Mouse (Mus musculus) embryo, embryonic 11 days (tissue): ENCODE data around the gene Upp2.

Experiments
- DNase-seq: peaks from one replicate; pipeline ENCODE4 v3.0.0-alpha.2; 2015

Gene Upp2

GRCm38 (mm10) chr2:58778986-58779495 is 211.9 kb downstream of the Upp2 start:
- DNase-seq = no peak

- no peak for DNase-seq
Measured at GRCm38 (mm10) chr2:58783526-58783925, 216.4 kb downstream of the Upp2 start.

- DNase-seq = no peak
Measured at GRCm38 (mm10) chr2:58786177-58786576, 219.1 kb downstream of the Upp2 start.

GRCm38 (mm10) chr2:58786681-58787080 is 219.6 kb downstream of the Upp2 start:
- no peak for DNase-seq

GRCm38 (mm10) chr2:58787360-58787759 is 220.3 kb downstream of the Upp2 start:
- DNase-seq = no peak

- DNase-seq = no peak
Measured at GRCm38 (mm10) chr2:58789934-58790333, 222.8 kb downstream of the Upp2 start.

GRCm38 (mm10) chr2:58790361-58790760 is 223.3 kb downstream of the Upp2 start:
- no peak for DNase-seq

GRCm38 (mm10) chr2:58794489-58794888 is 227.4 kb downstream of the Upp2 start:
- no peak for DNase-seq

GRCm38 (mm10) chr2:58795432-58795831 is 228.3 kb downstream of the Upp2 start:
- no peak for DNase-seq

GRCm38 (mm10) chr2:58797506-58797905 is 230.4 kb downstream of the Upp2 start:
- DNase-seq = no peak

- no peak for DNase-seq
Measured at GRCm38 (mm10) chr2:58799126-58799525, 232.0 kb downstream of the Upp2 start.

- no peak for DNase-seq
Measured at GRCm38 (mm10) chr2:58799623-58800022, 232.5 kb downstream of the Upp2 start.

- DNase-seq = no peak
Measured at GRCm38 (mm10) chr2:58812941-58813340, 245.8 kb downstream of the Upp2 start.

- DNase-seq = no peak
Measured at GRCm38 (mm10) chr2:58828910-58829600, 262.0 kb downstream of the Upp2 start.

- no peak for DNase-seq
Measured at GRCm38 (mm10) chr2:58829981-58830742, 263.1 kb downstream of the Upp2 start.

GRCm38 (mm10) chr2:58832253-58832980 is 265.3 kb downstream of the Upp2 start:
- no peak for DNase-seq

GRCm38 (mm10) chr2:58841021-58841420 is 273.9 kb downstream of the Upp2 start:
- DNase-seq = no peak

GRCm38 (mm10) chr2:58842443-58842842 is 275.3 kb downstream of the Upp2 start:
- DNase-seq = no peak
